In the genomic region with DNA sequence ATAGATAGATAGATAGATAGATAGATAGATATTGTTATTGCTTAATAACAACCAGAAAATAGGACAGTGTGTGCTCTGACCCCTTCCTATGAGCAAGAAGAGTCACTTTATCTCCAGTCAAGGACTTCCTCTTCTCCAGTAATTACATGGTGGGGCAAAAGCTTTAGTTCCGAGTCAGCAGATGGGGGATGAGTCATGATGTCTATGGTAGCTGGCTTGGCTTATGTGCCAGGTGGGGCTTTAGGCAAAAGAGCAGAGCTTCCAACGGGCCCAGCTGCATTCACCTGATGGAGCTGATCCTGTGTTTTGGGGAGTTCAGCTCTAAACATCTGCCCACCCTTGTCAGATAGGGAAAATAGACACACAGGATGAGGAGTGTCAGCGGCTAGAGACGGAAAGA, we compare ENCODE assay signal across 17 mouse cellular contexts.
DNase-seq lines count a peak whose midpoint lies in the region; ATAC-seq and TF ChIP-seq lines count a peak whose summit lies in the region.
"Had no signal": no experiment of that assay in that cellular context is flagged by ENCODE, and none has a peak within 500 bp of the region (broad histone marks: within the 10 kb centered on the region; RNA-seq: fewer than 3 reads in every experiment).

No protein-coding gene starts in this region.

- H3K9me3 ChIP-seq in liver, embryonic 11.5 days (ENCODE audit: control insufficient read depth, low read length), result no peaks in the 10 kb centered on the region
- no peaks in the 10 kb centered on the region for H3K9me3 ChIP-seq in liver, embryonic 12.5 days (replicated peaks)
- H3K9me3 ChIP-seq in MEL (replicated peaks; ENCODE audit: insufficient read depth, low read length), result no peaks in the 10 kb centered on the region
- H3K9me3 ChIP-seq in liver, postnatal 0 days (ENCODE audit: low read length), result no peaks in the 10 kb centered on the region
- H3K9me3 ChIP-seq: hindbrain, embryonic 13.5 days; intestine, embryonic 15.5 days; kidney, embryonic 15.5 days; limb, embryonic 13.5 days; neural tube, embryonic 13.5 days had no signal

- no peaks in the 10 kb centered on the region for H3K27me3 ChIP-seq in liver, embryonic 11.5 days (replicated peaks; ENCODE audit: control insufficient read depth, insufficient read depth, low read length)
- H3K27me3 ChIP-seq in liver, embryonic 12.5 days (replicated peaks), result no peaks in the 10 kb centered on the region; the same call in 1 of the 2 replicates
- no peaks in the 10 kb centered on the region for H3K27me3 ChIP-seq in MEL (ENCODE audit: control insufficient read depth in 1 of 2, insufficient read depth in 2 of 2, low read length in 2 of 2)
- H3K27me3 ChIP-seq in liver, postnatal 0 days (ENCODE audit: insufficient read depth, low read length), result no peaks in the 10 kb centered on the region
- no peaks in the 10 kb centered on the region for H3K27me3 ChIP-seq in splenic B cell, adult 2 months (ENCODE audit: control insufficient read depth, insufficient read depth, low read length, poor library complexity, severe bottlenecking)
- H3K27me3 ChIP-seq: intestine, embryonic 15.5 days; kidney, embryonic 15.5 days; limb, embryonic 13.5 days; neural tube, embryonic 13.5 days; Patski had no signal

- TF ChIP-seq CTCF in MEL (IDR thresholded peaks at IDR 0.05 in 2 of 3, conservative IDR thresholded peaks at IDR 0.05 in 1 of 3; ENCODE audit: control insufficient read depth in 1 of 3, insufficient read depth in 1 of 3, low read depth in 2 of 3, low read length in 3 of 3, poor library complexity in 1 of 3, severe bottlenecking in 1 of 3), result no peak
- TF ChIP-seq CTCF in liver, postnatal 0 days (IDR thresholded peaks at IDR 0.05; ENCODE audit: low read depth), result no peak

- TF ChIP-seq EP300 in MEL (IDR thresholded peaks at IDR 0.05; ENCODE audit: low read depth in 1 of 2, low read length in 2 of 2), result peak; percentile 48 to 76; a peak in 3 of 4 replicates
- no peak for TF ChIP-seq EP300 in liver, postnatal 0 days (IDR thresholded peaks at IDR 0.05; ENCODE audit: low read depth)

- no peaks in the 10 kb centered on the region for H3K4me1 ChIP-seq in liver, embryonic 11.5 days (replicated peaks; ENCODE audit: control insufficient read depth, insufficient read depth, low read length)
- H3K4me1 ChIP-seq in liver, embryonic 12.5 days, result peaks cover 21% of the 10 kb centered on the region
- H3K4me1 ChIP-seq in MEL (ENCODE audit: control insufficient read depth in 1 of 2, insufficient read depth in 2 of 2, low read length in 2 of 2), result peaks cover 5 to 38% of the 10 kb centered on the region in 2 experiments
- H3K4me1 ChIP-seq in liver, postnatal 0 days (ENCODE audit: insufficient read depth), result peaks cover 18% of the 10 kb centered on the region

- H3K9ac ChIP-seq in liver, embryonic 11.5 days (ENCODE audit: low read depth, low read length), result no peak overlapping the region
- no peak overlapping the region for H3K9ac ChIP-seq in liver, embryonic 12.5 days
- no peak overlapping the region for H3K9ac ChIP-seq in MEL (ENCODE audit: control insufficient read depth, low read depth, low read length, poor library complexity, severe bottlenecking)
- H3K9ac ChIP-seq in liver, postnatal 0 days (replicated peaks), result no peak overlapping the region
- H3K9ac ChIP-seq: hindbrain, embryonic 13.5 days; intestine, embryonic 15.5 days; kidney, embryonic 15.5 days; limb, embryonic 13.5 days; lung, embryonic 14.5 days; neural tube, embryonic 13.5 days had no signal

- ATAC-seq in liver, embryonic 11.5 days (replicated peaks; ENCODE audit: low FRiP score), result no peak
- no peak for ATAC-seq in liver, embryonic 12.5 days
- ATAC-seq in liver, postnatal 0 days, result peak; percentile 43; the same call in 1 of the 2 replicates
- ATAC-seq: intestine, embryonic 15.5 days; Patski had no signal

- no peak overlapping the region for H3K4me3 ChIP-seq in liver, embryonic 11.5 days (ENCODE audit: low read depth, low read length)
- H3K4me3 ChIP-seq in liver, embryonic 12.5 days, result no peak overlapping the region
- H3K4me3 ChIP-seq in MEL (ENCODE audit: control insufficient read depth in 1 of 2, insufficient read depth in 1 of 2, low read depth in 2 of 2, low read length in 2 of 2), result no peak overlapping the region
- no peak overlapping the region for H3K4me3 ChIP-seq in liver, postnatal 0 days (ENCODE audit: low read depth, low read length)
- H3K4me3 ChIP-seq: hindbrain, embryonic 13.5 days; intestine, embryonic 15.5 days; kidney, embryonic 15.5 days; limb, embryonic 13.5 days; neural tube, embryonic 13.5 days had no signal

- H3K79me2 ChIP-seq in MEL (ENCODE audit: control insufficient read depth, insufficient read depth, low read length, poor library complexity), result no peaks in the 10 kb centered on the region

- no peak overlapping the region for H3K4me2 ChIP-seq in liver, embryonic 11.5 days
- no peak overlapping the region for H3K4me2 ChIP-seq in liver, embryonic 12.5 days
- no peak overlapping the region for H3K4me2 ChIP-seq in liver, postnatal 0 days (ENCODE audit: low read depth, low read length)
- H3K4me2 ChIP-seq: heart, embryonic 11.5 days; hindbrain, embryonic 13.5 days; intestine, embryonic 15.5 days; kidney, embryonic 15.5 days; limb, embryonic 13.5 days; lung, embryonic 14.5 days; neural tube, embryonic 13.5 days had no signal

- peak overlapping the region; percentile 11; the same call in 1 of the 2 replicates for H3K27ac ChIP-seq in liver, embryonic 11.5 days (ENCODE audit: low read depth, low read length)
- H3K27ac ChIP-seq in liver, embryonic 12.5 days, result no peak overlapping the region
- no peak overlapping the region for H3K27ac ChIP-seq in MEL (ENCODE audit: control insufficient read depth, low read depth, low read length)
- no peak overlapping the region for H3K27ac ChIP-seq in liver, postnatal 0 days (ENCODE audit: low read depth)
- H3K27ac ChIP-seq: hindbrain, embryonic 13.5 days; intestine, embryonic 15.5 days; kidney, embryonic 15.5 days; limb, embryonic 13.5 days; neural tube, embryonic 13.5 days had no signal

- TF ChIP-seq POLR2A in MEL (IDR thresholded peaks at IDR 0.05; ENCODE audit: control insufficient read depth in 1 of 2, insufficient read depth in 1 of 2, low read depth in 1 of 2, low read length in 2 of 2, poor library complexity in 1 of 2), result no peak

- TF ChIP-seq RAD21 in MEL (IDR thresholded peaks at IDR 0.05; ENCODE audit: low read depth, low read length), result no peak

- no peaks in the 10 kb centered on the region for H3K36me3 ChIP-seq in liver, embryonic 11.5 days (ENCODE audit: control insufficient read depth, insufficient read depth, low read length)
- no peaks in the 10 kb centered on the region for H3K36me3 ChIP-seq in liver, embryonic 12.5 days
- H3K36me3 ChIP-seq in MEL (ENCODE audit: control insufficient read depth in 1 of 2, insufficient read depth in 2 of 2, low read length in 2 of 2), result peaks cover 0 to 20% of the 10 kb centered on the region in 2 experiments; a peak in 2 of 4 replicates
- H3K36me3 ChIP-seq in liver, postnatal 0 days (replicated peaks; ENCODE audit: insufficient read depth, low read length), result no peaks in the 10 kb centered on the region
- no peaks in the 10 kb centered on the region for H3K36me3 ChIP-seq in splenic B cell, adult 2 months (ENCODE audit: control insufficient read depth, insufficient read depth, low read length, poor library complexity, severe bottlenecking)
- H3K36me3 ChIP-seq: hindbrain, embryonic 13.5 days; intestine, embryonic 15.5 days; kidney, embryonic 15.5 days; limb, embryonic 13.5 days; neural tube, embryonic 13.5 days had no signal

- DNase-seq in liver, embryonic 11.5 days (ENCODE audit: low spot score), result no peak
- peak; percentile 84 for DNase-seq in MEL (ENCODE audit: low read depth, low spot score)
- DNase-seq in liver, postnatal 0 days, result no peak
- DNase-seq in splenic B cell, adult 2 months (ENCODE audit: low read depth, low spot score), result peak; percentile 43
- DNase-seq in c-Kit-positive CD71-positive TER-119-positive erythroid progenitor cells, embryonic 14.5 days (ENCODE audit: low spot score), result no peak
- no peak for DNase-seq in kidney, postnatal 36 days
- DNase-seq: cerebellum, adult 9-11 months; right cerebral cortex, postnatal 4 days had no signal

- WGBS in liver, embryonic 11.5 days, result 56% methylated on average over 4 of the region's 4 CpGs
- WGBS in liver, embryonic 12.5 days (ENCODE audit: insufficient replicate concordance), result 42% methylated on average over 4 of the region's 4 CpGs
- 43% methylated on average over 4 of the region's 4 CpGs for WGBS in liver, postnatal 0 days (ENCODE audit: insufficient replicate concordance)

TF ChIP-seq in MEL, 35 proteins besides CTCF, POLR2A, EP300 and RAD21:
- TF ChIP-seq CHD2 (IDR thresholded peaks at IDR 0.05; ENCODE audit: low read length) (no peak), TCF12 (IDR thresholded peaks at IDR 0.05; ENCODE audit: low read depth, low read length) (0 out of 2 replicates have a peak, but pooled peaks have one; percentile 28), ETS1 (IDR thresholded peaks at IDR 0.05; ENCODE audit: low read depth, low read length) (peak; percentile 76; the same call in 1 of the 2 replicates), JUND (IDR thresholded peaks at IDR 0.05; ENCODE audit: low read depth, low read length) (peak; percentile 84; the same call in 1 of the 2 replicates), GATA1 (IDR thresholded peaks at IDR 0.05; ENCODE audit: low read depth, low read length) (peak; percentile 65), USF1 (IDR thresholded peaks at IDR 0.05; ENCODE audit: low read depth, low read length) (no peak), HCFC1 (IDR thresholded peaks at IDR 0.05; ENCODE audit: low read depth, low read length) (0 out of 2 replicates have a peak, but pooled peaks have one; percentile 34)

Comparison
In these comparisons a context has a peak if more than half of its experiments do, and no peak if none do; other contexts are left out.
1. DNase-seq: peak in MEL (single experiment) and splenic B cell, adult 2 months (single experiment); none in liver, embryonic 11.5 days (single experiment), liver, postnatal 0 days (single experiment), c-Kit-positive CD71-positive TER-119-positive erythroid progenitor cells, embryonic 14.5 days (single experiment) and kidney, postnatal 36 days (0 of 2).